Mouse (Mus musculus): ENCODE data around the gene Atp1a4. TPM values are rescaled to one million over a fixed set of nuclear protein-coding genes. Genes with fewer than 3 reads are reported as not detected.

The Atp1a4 gene
- under 1 TPM in 1 of 2 experiments, not detected in 1; 0.58 TPM for total RNA-seq (2021)

DNA sequence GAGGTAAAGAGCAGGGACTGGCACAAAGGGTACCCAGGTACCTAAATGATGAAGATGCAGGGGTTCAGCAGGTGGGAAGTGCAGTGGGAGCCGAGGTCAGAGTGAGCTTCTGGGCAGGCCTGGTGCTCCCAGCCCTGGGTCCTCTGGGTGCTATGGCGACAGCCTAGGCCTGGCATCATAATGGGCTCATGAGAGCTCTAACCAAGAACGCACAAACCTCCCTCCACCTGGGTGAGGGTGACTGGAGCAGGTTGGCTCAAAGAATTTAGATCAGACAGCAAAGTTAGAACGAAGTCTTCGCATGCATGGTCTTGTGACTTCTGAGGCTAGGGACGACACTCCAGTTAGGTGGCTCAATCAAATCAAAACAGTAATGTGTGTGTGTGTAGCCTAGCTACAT lies at the start of gene Atp1a4:
Gene Atp1a4 (minus strand): TSS at position 101 of the 400 bp plus-strand sequence.
- intact Hi-C loops (cut with DNase I), result no loop called here
- no peak for DNase-seq

DNA sequence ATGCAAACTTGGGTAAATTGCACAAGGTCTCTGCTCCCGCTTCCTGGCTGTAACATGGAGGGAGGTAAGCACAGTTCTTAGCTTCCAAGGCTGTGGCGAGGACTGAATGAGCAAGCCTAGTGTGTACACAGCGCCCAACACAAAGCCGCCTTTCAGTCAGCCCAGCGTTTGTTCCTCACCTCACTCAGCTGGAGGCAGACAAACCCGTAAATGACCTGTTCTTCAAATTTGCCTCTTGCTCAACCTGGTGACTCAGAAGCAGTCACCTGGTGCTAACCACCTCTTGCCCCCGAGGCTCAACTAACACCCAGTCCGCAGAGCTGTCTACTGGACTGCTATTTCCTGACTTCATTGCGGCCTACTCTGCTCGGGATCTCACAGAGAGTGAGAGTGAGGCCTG lies 49.7 kb upstream of the Atp1a4 start:
- intact Hi-C loops (cut with DNase I), result loop anchor here (5.0 kb wide), 1 partner anchor 101 kb away; the partner anchor contains the start of gene Pea15a
- DNase-seq, result no peak

DNA sequence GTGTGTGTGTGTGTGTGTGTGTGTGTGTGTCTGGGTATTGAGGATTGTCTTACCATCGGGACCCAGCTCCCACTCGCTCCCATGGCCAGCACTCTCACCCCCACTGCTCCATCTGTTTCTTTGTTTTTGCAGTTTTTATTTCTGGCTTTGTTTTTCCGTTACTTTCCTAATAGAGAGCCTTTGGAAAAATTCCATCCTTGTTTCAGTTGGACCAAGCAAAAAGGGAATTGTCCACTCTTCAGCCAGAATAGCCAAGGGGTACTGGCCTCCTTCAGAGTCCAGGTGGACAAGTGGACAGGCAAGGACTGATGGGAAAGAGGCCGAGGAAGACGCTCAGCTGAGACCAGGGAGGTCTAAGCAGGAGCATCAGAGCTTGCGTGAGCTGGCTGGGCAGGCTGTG lies 48.7 kb upstream of the Atp1a4 start:
- intact Hi-C loops (cut with DNase I), result loop anchor here (5.0 kb wide), 1 partner anchor 100 kb away; the partner anchor contains the start of gene Pea15a
- DNase-seq, result no peak

DNA sequence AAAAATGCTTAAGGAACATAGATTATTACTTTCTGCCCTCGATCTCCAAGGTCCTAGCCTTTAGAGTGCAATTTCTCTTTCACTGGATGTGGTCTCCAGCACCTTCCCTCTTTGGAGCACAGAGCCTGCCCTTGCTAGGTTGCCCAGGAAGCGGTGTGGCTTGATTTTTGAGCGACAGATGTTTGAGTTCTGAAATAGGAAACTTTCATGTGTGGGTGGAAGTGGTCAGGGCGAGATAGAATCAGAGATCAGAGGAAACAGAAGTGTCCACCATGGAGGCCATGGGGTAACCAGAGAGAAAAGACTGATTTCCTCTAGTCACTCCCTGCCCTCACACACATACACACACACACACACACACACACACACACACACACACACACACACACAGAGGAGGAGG lies 48.0 kb upstream of the Atp1a4 start:
- DNase-seq, result no peak
- intact Hi-C loops (cut with DNase I), result loop anchor here (5.0 kb wide), 1 partner anchor 99 kb away; the partner anchor contains the start of gene Pea15a

DNA sequence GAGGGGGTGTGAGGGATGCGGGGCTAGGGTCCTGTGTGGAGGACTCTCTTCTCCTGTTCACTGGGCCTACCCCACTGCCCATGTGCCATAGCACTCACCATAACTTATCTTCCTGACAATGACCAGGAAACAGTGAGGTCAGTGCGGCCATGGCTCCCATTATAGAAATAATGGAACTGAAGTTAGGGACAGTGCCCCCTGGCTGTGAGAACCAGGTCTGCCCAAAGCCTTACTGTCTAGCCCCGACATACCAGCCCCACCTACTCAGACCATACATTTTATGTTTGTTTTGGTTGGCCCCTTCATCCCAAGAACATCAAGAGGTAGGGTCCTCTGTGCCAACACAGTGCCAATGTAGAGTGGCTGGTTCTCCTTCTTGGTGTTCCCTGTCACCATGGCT lies 47.4 kb upstream of the Atp1a4 start:
- DNase-seq, result no peak
- intact Hi-C loops (cut with DNase I), result loop anchor here (5.0 kb wide), 1 partner anchor 98 kb away; the partner anchor contains the start of gene Pea15a

DNA sequence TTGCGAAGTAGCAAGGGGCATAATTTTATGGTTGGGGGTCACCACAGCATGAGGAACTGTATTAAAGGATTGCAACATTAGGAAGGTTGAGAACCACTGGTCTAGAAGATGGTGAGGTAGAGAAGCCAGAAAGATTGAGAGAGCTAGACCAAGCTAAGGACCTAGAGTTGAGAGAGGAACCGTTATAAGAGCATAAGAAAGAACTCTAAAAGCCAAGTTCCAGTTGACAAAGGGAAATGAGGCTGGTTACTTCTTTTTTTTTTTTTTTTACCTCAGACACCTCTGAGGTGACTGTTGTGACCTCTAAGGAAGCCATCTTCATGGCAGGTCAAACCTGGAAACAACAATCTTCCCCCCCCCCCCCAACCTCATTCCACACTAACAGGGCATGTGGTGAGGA lies 46.9 kb upstream of the Atp1a4 start:
- DNase-seq, result no peak
- intact Hi-C loops (cut with DNase I), result loop anchor here (5.0 kb wide), 1 partner anchor 98 kb away; the partner anchor contains the start of gene Pea15a

DNA sequence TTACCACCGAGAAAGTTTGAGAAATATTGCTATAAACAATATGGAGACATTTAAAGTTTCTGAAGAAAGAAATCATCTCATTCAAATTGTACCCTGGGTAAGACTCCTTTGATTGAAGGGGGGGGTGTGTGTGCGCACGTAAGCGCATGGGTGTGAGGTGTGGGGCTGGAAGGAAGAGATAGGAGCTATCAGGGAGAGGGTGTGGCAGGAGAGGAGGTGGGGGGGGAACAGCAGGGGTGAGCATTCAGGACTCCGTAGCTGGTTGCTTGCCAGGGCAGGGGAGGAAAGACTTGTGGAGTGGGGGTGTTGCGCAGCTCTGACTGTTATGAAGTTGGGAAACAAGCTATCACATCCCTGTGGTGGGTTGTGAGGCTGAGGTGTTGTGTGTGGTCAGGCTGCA lies 46.2 kb upstream of the Atp1a4 start:
- intact Hi-C loops (cut with DNase I), result no loop called here
- DNase-seq, result no peak

DNA sequence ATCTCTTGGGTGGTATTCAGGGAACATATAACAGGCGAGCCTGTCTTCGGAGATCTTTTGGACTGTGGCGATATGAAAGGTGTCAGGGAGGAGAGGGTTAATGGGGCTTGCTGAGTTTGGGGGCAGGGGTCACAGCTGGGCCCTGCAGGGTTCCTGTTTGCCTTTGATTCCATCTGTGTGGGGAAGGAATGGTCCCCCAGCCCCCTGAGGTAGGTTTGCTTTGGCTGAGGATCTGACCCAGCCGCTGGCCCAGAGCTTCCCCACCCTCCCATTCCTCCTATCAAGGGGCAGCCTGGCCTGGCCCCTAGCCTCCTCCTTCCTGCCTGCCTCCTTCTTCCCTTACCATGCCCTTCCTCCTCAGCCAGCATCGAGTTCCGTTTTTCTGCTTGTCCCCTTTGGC lies 44.6 kb upstream of the Atp1a4 start:
- intact Hi-C loops (cut with DNase I), result no loop called here

DNA sequence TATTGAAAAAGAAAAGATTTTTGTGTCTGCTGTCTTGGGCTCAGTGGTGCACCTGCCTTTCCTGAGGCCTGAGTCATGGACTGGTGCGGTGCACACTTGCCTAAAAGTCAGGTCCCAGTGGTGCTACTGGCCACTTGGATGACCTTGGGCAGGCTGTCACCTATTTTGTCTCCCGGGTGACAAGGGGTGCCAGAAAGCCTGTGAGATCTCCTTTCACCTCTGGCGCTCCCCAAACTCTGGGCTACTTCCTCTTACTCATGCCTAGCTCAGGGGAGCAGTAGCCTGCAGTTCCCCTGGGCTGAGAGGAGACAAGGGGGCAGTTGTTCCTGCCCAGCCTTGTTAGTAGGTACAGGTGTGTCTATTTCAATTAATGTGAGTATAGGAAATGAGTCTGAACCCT lies 44.1 kb upstream of the Atp1a4 start:
- intact Hi-C loops (cut with DNase I), result no loop called here
- no peak for DNase-seq

More for the DNA sequence above, 44.6 kb upstream of the Atp1a4 start:
- DNase-seq, result no peak

DNA sequence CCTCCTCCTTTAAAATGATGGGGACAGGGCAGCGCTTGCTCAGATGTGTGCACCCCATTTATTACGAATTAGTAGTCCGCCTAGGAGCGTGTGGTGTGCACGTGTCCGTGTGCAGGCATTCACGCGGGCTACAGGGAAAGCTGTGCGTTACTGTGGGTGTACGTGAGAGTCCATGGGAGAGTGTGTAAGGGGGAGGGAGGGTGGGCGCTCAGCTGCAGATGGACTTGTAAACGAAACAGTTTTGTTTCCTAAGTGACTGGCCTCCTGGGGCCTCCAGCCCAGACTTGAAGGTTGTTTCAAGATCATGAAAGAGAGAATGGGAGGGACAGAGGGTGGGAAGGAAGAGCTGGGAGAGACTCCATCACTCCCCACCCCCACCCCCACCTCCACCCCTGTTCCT lies 43.0 kb upstream of the Atp1a4 start:
- intact Hi-C loops (cut with DNase I), result no loop called here
- no peak for DNase-seq

DNA sequence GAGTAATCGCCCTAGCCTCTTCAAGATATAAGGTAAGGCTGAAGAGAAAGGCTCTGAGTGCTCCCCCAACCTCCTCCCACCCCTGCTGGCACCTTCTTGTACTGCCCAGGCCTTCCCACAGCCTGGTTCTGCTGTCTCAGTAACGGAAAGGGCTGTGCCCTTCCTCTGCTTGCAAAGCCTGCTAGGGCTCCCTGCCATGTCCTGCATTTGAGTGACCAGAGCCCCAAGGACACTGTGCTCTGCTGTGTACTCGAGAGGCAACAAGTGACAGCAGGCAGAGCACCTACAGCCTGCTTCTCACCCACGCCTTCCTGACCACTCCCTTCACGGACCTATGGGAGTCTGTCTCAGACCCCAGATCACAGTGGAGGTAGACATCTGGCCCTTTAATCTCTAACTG lies 42.0 kb upstream of the Atp1a4 start:
- no peak for DNase-seq
- intact Hi-C loops (cut with DNase I), result no loop called here

DNA sequence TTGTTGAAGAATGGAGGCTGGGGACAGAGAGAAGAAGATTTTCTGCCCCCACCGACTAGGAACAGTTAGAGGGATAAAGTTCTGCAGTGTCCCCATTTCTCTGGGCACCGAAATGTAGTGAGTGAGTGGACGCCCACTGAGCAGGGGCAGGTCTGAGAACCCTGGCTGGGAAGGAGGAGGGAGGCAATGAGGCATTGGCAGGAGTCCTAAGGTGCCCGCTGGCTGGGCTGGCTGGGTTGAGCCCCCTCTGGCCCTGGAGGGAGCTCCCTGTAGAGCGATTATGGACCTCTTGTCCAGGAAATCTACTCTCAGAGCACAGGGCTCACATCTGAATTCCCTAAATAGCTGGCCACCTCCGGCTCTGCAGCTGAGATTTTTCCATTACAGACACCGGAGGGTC lies 41.3 kb upstream of the Atp1a4 start:
- no peak for DNase-seq
- intact Hi-C loops (cut with DNase I), result no loop called here

DNA sequence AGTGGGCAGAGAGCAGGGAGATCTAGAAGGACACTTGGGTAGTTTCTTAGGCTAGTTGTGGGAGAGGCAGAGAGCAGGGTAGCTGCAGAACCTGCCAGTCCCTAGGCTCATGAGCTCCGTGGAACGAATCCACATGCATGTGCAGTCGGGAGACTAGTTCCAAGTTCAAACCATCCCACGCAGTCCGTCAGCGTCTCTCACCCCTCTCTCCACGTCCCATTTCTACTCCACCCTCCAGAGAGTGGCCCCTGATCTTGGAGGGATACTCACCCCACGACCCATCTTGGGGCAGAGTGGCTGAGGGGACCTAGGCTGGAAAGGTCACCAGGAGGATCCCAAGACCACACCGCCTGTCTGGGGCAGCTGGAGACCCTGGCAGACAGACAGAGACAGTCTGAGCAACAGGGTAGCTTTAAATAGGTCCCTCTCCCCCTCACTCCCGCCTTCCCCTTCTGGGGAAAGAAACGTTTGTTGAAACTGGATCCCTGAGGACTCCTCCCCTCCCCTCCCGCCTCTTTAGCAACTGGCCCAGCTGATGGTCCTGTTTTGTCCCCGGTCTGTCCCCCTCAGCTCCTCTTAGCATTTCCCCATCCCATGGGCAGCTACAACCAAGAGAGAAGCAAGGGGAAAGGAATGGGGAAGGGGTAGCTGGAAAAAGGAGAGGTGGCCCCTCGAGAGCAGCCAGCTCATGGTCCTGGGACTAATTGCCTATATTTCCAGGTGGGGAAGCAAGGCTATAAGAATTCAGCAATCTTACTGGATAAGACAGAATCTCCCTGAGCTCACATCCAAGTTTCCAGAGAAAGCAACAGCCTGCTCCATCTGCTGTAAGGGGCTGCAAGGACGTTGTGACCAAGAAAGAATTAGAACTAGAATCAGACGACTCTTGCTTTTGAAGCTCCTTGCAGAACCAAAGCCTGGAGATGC lies 39.7 kb upstream of the Atp1a4 start, which contains the start of gene Atp1a2:
Gene Atp1a2 (minus strand): TSS at position 454 of the 927 bp plus-strand sequence.
- intact Hi-C loops (cut with DNase I), result no loop called here
- peak; percentile 59 for DNase-seq

DNA sequence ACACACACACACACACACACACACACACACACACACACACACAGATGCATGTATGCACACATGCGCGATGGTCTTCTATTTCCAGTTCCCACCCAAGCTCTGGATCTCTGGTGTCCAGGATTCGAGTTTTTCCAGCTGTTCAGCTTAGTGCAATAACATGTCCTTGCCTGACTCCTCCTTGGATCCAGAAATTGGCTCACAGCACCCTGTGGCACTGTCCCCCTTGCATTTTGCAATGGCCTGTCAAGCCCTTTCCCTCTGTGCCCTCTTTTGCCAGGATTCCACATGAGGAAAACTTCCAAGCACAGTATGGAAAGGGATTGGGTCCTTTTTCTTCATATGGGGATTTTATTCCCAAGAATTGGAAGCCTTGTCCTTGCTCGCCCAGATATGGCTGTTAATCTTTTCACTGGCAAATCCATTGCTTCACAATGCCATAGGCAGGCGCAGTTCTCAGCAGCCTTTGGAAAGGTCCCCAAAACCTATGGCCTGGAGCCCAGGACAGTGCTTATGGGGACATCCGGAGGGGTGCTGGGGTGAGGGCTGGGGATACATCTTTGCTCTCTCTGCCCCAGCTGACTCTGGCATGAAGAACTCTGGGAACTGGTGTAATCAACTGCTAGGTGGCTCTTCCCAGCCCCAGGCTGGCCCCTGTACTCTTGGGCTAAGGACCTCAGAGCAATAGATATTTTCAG lies 38.7 kb upstream of the Atp1a4 start:
- intact Hi-C loops (cut with DNase I), result no loop called here
- no peak for DNase-seq

DNA sequence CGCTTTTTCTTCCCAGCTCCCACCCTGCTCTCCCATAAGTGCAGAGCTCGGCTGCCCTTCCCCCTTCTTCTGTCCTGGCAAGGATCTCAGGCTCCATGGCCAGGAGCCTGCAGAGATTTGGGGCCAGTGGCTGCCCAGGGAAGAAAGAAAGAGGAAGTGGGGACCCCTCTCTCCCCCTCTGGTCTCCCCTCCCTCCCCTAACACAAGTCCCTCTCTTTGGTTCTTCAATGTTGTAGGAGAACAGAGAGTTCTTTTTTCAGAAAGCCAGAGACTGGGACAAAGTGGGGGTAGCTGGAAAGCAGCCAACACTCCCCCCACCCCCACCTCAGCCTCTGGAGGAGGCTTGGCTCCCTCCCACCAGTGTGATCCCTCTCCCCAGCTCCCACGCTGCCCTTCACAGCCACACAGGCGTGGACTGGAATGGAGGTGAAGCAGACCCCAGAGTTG lies 37.6 kb upstream of the Atp1a4 start:
- DNase-seq, result peak; percentile 71

DNA sequence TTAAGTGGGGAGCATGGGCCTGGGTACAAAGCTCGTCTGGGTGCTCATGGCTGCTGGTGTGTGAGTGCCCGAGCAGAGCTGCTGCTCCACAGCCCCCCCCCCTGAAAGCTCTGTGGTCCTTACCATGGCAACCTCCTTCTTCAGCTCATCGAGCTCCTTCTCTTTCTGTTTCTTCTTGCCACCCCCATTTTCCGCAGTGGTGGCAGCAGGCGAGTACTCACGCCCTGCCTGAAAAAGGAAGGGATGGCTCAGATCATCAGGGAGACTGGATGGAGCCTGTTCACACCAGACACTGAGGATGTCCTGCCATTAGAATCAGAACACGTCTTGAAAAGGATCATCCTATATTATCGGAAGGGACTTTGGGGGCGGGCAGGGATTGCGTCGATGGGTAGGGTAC lies 35.2 kb upstream of the Atp1a4 start:
- intact Hi-C loops (cut with DNase I), result no loop called here
- no peak for DNase-seq

More for the DNA sequence above, 37.6 kb upstream of the Atp1a4 start:
- intact Hi-C loops (cut with DNase I), result no loop called here

DNA sequence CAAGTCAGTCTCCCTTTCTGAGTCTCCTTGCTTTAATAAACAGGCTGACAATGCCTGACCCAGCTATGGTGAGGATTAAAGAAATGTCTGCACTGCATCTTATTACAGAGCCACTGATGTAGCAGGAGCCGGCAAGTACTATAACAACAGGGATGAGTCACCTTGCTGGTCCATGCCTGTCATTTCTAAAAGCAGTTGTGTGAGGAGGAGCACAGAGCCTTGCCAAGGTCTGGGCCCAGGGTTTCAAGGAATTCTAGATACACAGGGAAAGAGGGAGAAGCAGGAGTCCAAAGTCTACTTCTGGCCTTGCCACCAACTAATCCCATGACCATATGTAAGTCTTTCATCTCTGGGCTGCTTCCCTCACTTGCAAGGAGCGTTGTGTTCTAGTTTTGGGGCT lies 34.7 kb upstream of the Atp1a4 start:
- DNase-seq, result no peak

DNA sequence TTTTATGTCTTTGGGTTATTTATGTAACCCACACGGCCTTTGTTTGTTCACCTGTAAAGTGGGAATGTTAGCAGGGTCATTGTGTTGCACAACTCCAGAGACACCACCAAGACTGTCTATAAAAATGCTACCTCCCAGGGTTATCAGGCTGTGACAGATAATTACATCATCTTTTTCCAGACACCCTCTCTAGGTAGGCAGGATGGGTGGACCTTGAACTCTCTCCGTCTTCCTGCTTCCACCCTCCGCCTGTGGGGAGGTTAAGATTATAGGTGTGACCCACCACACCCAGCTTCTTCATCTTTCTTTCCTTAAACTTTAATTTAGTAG lies 31.4 kb upstream of the Atp1a4 start:
- intact Hi-C loops (cut with DNase I), result no loop called here
- DNase-seq, result no peak

More for the DNA sequence above, 34.7 kb upstream of the Atp1a4 start:
- intact Hi-C loops (cut with DNase I), result no loop called here

DNA sequence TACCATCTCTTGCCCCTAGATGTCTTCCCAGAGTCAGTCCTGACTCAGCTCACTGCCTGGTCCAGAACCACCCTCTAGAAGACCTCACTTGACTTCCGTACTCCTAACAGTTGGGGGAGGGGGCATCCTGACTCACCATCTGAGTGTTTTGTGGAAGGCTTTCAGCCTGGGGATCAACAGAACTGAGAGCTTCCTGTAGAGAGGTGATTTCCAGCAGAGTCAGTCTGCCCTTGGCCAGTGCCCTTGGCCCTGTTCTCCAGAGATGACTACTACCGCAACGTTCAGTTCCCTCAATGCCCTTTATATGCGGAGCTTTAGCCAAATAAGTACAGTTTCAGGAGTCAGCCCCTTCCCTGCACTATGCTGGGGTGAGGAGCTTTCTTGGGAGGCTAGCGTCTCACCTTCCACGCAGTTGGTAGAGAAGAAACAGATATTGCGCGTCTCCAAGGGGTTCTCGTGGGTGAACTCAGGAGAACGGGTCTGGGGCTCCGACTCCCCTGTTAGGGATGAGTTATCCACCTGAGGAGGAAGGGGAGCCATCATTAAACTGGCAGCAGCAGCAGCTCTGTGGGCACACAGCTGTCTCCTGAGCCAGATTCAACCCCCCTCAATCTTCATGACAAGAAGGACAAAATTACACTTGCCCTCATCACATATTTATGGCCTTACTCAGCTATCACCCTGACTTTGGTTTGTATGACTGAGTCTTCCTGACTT lies 30.8 kb upstream of the Atp1a4 start:
- DNase-seq, result no peak
- intact Hi-C loops (cut with DNase I), result no loop called here

DNA sequence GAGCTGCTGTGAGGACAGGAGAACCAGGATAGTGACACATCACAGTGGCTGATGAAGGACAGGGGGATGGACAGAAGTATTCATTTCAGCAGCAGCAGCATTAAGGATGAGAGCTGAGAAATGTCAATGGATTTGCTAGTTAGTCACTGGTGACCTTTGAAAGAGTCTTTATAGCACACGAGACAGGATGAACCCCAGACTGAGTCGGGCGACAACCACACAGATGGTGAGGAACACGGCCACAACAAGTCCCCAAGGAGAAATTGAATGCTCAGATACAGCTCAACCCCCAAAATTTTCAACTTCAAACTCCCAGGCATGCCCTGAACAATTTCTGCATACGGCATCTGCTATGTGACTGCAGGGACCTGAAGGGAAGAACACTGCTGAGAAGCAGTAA lies 28.5 kb upstream of the Atp1a4 start:
- intact Hi-C loops (cut with DNase I), result no loop called here
- DNase-seq, result no peak

DNA sequence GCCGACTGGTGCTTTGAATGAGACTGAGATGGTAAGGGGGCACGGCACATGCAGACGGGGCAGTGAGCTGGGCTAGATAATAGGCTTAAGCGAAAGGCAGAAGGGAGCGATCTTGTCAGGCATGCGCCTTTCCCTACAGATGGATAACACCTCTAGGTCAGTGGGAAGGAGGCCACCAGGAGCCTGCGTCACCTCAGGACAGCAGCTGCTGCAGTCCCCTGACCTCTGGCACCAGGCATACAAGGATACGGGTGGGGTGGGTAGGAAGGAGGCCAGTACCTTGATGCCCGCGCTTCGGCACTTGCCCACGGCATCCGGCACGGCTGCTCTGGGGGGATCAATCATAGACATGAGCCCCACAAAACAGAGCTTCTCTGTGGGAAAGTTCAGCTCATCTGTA lies 26.0 kb upstream of the Atp1a4 start:
- no peak for DNase-seq
- intact Hi-C loops (cut with DNase I), result no loop called here
